Mouse (Mus musculus) kidney, postnatal 0 days (tissue): ENCODE measurements around the gene Arrdc1. TPM values are rescaled to one million over a fixed set of nuclear protein-coding genes. Genes with fewer than 3 reads are reported as not detected.
A peak's percentile ranks its signal among the peaks of the same experiment; 100 is the strongest.

Source experiments
- ATAC-seq: fragments of 200-750 bp; cut with Nextera tagmentation; replicated peaks from 2 replicates; pipeline ENCODE4 v1.8.0; 2017; ENCODE audit warnings: low read depth, moderate number of reproducible peaks, moderate TSS enrichment, moderate library complexity; ENCODE audit not compliant: low FRiP score
- DNase-seq: peaks from one replicate; pipeline ENCODE4 v3.0.0-alpha.2; 2016; ENCODE audit warnings: low spot score
- H3K27ac ChIP-seq: fragments of 300-500 bp; sonication (generic); 2 replicates; pipeline ENCODE4 v1.5.1; 2014; ENCODE audit warnings: mild to moderate bottlenecking
- H3K27me3 ChIP-seq: fragments of 300-500 bp; sonication (generic); 2 replicates; pipeline ENCODE4 v1.6.1; 2014; ENCODE audit warnings: low read length, mixed read lengths; ENCODE audit not compliant: insufficient read depth
- H3K36me3 ChIP-seq: fragments of 300-500 bp; sonication (generic); 2 replicates; pipeline ENCODE4 v1.6.1; 2014; ENCODE audit warnings: low read length, mixed read lengths; ENCODE audit not compliant: insufficient read depth
- H3K4me1 ChIP-seq: fragments of 300-500 bp; sonication (generic); replicated peaks from 2 replicates; pipeline ENCODE4 v1.6.1; 2014; ENCODE audit warnings: antibody characterized with exemption, low read length, mixed read lengths; ENCODE audit not compliant: insufficient read depth
- H3K4me2 ChIP-seq: fragments of 300-500 bp; sonication (generic); 2 replicates; pipeline ENCODE4 v1.6.1; 2014; ENCODE audit warnings: mild to moderate bottlenecking, low read length, moderate library complexity, mixed read lengths
- H3K4me3 ChIP-seq: fragments of 300-500 bp; sonication (generic); replicated peaks from 2 replicates; pipeline ENCODE4 v1.5.1; 2014; ENCODE audit warnings: low read depth, low read length
- H3K9ac ChIP-seq: fragments of 300-500 bp; sonication (generic); 2 replicates; pipeline ENCODE4 v1.6.1; 2014; ENCODE audit warnings: low read depth, low read length
- H3K9me3 ChIP-seq: fragments of 300-500 bp; sonication (generic); replicated peaks from 2 replicates; pipeline ENCODE4 v1.6.1; 2016; ENCODE audit warnings: low read length, inconsistent platforms, mixed read lengths
- CTCF ChIP-seq: IDR thresholded peaks from 2 replicates; pipeline ENCODE4 v1.5.1; 2016; ENCODE audit warnings: antibody characterized with exemption, low read depth, mild to moderate bottlenecking, moderate library complexity
- WGBS: fragments of 180-500 bp; shearing (Covaris S2); extraction: QIAGEN DNeasy Blood & Tissue Kit; methylation state at CpG from one replicate; pipeline ENCODE4 v1.1.7; 2014; 5-methylcytosine and 5-hydroxymethylcytosine counted together
- polyA plus RNA-seq: library from polyadenylated mRNA; unstranded; fragments of >200 nt; fragmentation: Nextera tagmentation; extraction: Ambion mirVana; gene quantifications from 2 replicates; pipeline ENCODE4 v1.2.1, GENCODE M21; 2015

Gene Arrdc1
- polyA plus RNA-seq, 1 experiment from 2014 or later = 66.3 TPM

DNA sequence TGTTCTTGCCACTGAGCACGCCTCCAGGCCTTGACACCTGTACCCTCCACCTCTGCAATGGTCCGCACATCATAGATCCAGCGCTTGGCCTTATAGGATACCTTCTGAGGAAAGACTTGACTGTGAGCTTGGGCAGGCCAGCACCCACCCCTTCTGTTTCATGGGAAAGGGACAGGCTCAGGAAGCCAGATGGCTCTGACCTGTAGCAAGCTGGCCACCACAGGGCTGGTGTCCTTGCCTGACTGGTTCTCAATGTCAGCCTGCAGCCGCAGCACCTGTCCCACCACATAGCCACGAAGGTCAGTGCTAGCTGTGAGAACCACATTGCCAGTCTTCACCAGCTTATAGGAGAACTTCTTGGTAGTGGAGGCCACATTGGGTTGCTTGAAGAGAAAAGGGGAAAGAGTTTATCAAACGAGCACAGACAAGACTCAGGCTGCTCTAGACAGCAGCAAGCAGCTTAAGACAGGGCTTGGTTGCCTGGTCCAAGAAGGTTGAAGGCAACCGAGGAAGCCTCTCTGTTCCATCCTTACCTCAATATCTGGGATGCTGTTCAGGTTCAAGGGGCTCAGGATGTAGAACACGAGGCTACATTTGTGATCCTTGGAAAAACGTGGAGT lies 8.6 kb downstream of the Arrdc1 start:
- Histone ChIP-seq H3K27ac (no peak overlapping the region; the same call in 1 of the 2 replicates), H3K27me3 (no peaks in the 10 kb centered on the region), H3K9ac (no peak overlapping the region), H3K9me3 (no peaks in the 10 kb centered on the region), H3K36me3 (0 out of 2 replicates have a peak, but pooled peaks cover 5% of the 10 kb centered on the region), H3K4me1 (peaks cover 17% of the 10 kb centered on the region; the same call in 1 of the 2 replicates), H3K4me2 (no peak overlapping the region), H3K4me3 (no peak overlapping the region)
- DNase-seq (no peak), ATAC-seq (no peak)
- TF ChIP-seq CTCF = no peak
- 82% methylated on average over 9 of the region's 9 CpGs for WGBS

- DNase-seq (no peak), ATAC-seq (no peak)
Measured at GRCm38 (mm10) chr2:24925284-24925683, 9.8 kb downstream of the Arrdc1 start.

GRCm38 (mm10) chr2:24923561-24923960 lies 11.5 kb downstream of the Arrdc1 start:
- Histone ChIP-seq H3K27me3 (no peaks in the 10 kb centered on the region), H3K4me2 (no peak overlapping the region), H3K9ac (no peak overlapping the region), H3K9me3 (no peaks in the 10 kb centered on the region), H3K36me3 (0 out of 2 replicates have a peak, but pooled peaks cover 5% of the 10 kb centered on the region), H3K27ac (no peak overlapping the region), H3K4me3 (no peak overlapping the region), H3K4me1 (peaks cover 13% of the 10 kb centered on the region; the same call in 1 of the 2 replicates)
- 38% methylated on average over 2 of the region's 2 CpGs for WGBS
- peak; percentile 75 for DNase-seq
- no peak for ATAC-seq
- peak; percentile 76 for TF ChIP-seq CTCF

More at GRCm38 (mm10) chr2:24925284-24925683, 9.8 kb downstream of the Arrdc1 start:
- H3K27ac ChIP-seq = no peak overlapping the region
- H3K36me3 ChIP-seq = 0 out of 2 replicates have a peak, but pooled peaks cover 5% of the 10 kb centered on the region
- H3K9ac ChIP-seq = no peak overlapping the region
- TF ChIP-seq CTCF = no peak
- no peak overlapping the region for H3K4me2 ChIP-seq
- peaks cover 17% of the 10 kb centered on the region; the same call in 1 of the 2 replicates for H3K4me1 ChIP-seq
- no peaks in the 10 kb centered on the region for H3K9me3 ChIP-seq
- no peak overlapping the region for H3K4me3 ChIP-seq
- WGBS = 92% methylated on average over 8 of the region's 8 CpGs
- no peaks in the 10 kb centered on the region for H3K27me3 ChIP-seq

DNA sequence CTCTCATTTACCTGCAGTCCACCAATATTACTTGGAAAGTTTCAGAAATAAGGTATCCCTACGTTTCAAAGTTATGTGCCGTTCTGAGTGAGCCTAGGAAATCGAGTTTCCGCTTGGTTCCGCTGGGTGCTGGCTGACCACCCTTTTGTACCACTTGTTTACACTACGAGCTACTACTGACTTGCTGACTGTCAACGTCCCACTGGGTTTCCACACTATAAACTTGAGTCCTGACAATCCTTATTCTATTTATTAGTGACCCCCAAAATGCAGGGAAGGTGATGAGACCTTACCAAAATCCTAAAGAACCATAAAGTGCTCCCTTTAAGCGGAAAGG lies 15.2 kb downstream of the Arrdc1 start:
- no peak for TF ChIP-seq CTCF

DNA sequence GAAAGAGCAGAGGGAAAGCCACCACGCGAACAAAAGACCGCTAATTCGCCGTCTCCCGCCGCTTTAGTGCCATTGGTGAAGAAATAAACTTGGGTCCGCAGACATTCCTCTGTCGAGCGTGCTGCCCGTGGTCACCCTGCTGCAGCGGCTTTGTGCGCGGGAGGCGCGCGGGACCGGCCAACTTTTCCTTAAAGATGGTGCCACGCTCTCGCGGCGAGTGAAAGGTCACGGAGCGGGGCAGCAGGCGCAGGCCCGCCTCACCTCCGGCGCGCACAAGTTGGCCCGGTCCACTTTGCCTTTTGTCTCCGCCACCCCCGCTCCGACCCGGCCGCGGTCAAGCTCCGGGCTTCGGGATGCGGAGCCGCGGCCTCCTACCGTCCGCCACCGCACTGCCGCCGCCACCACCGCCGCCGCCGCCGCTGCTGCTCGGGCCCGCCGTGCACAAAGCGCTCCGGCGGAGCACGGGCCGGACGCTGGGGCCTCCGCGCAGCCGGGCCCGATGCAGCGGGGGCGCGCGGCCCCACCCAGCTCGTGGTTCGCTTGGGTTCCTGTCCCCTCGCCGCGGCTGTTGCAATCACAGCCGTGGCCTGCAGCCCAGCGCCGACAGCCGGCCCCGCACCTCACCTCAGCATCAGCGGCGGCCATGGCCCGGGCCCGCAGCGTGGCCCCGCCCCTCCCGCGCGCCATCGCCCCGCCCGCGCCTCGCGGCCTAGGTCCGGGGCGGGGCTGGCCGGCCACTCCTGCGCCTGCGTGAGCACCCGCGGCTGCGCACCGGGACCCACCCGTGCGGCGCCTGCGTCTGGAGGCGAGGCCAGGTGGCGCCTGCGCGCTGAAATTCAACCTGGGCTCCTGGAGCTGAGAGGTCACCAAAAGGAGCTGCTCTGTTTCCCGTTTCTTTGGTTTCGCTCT lies 15.9 kb downstream of the Arrdc1 start, which contains the start of gene Ehmt1:
Gene Ehmt1, minus strand, starts transcription at position 685 of the 909 bp plus-strand sequence.
- Histone ChIP-seq H3K27me3 (no peaks in the 10 kb centered on the region), H3K36me3 (no peaks in the 10 kb centered on the region), H3K9ac (peak within 1 kb of the TSS; percentile 97), H3K4me2 (peak within 1 kb of the TSS; percentile 72), H3K9me3 (no peaks in the 10 kb centered on the region), H3K27ac (peak within 1 kb of the TSS; percentile 95), H3K4me1 (peaks cover 7% of the 10 kb centered on the region), H3K4me3 (peak within 1 kb of the TSS; percentile 100)
- under 1% methylated on average over 100 of the region's 112 CpGs for WGBS
- peak; percentile 98 for ATAC-seq
- TF ChIP-seq CTCF = peak; percentile 3; the same call in 1 of the 2 replicates
- peak; percentile 93 for DNase-seq

More for the DNA sequence above, 15.2 kb downstream of the Arrdc1 start:
- Histone ChIP-seq H3K4me2 (peak overlapping the region; percentile 72), H3K27me3 (no peaks in the 10 kb centered on the region), H3K36me3 (no peaks in the 10 kb centered on the region), H3K9ac (peak overlapping the region; percentile 97), H3K27ac (peak overlapping the region; percentile 95), H3K9me3 (no peaks in the 10 kb centered on the region), H3K4me1 (peaks cover 7% of the 10 kb centered on the region), H3K4me3 (peak overlapping the region; percentile 100)
- ATAC-seq (peak; percentile 35; the same call in 1 of the 2 replicates), DNase-seq (no peak)
- WGBS = 9% methylated on average over 8 of the region's 8 CpGs

- DNase-seq (peak; percentile 25), ATAC-seq (no peak)
- TF ChIP-seq CTCF = no peak
- Histone ChIP-seq H3K4me3 (no peak overlapping the region), H3K4me1 (peaks cover 7% of the 10 kb centered on the region), H3K27ac (no peak overlapping the region), H3K9me3 (no peaks in the 10 kb centered on the region), H3K36me3 (no peaks in the 10 kb centered on the region), H3K27me3 (no peaks in the 10 kb centered on the region), H3K4me2 (no peak overlapping the region), H3K9ac (no peak overlapping the region)
- WGBS = 74% methylated on average over 3 of the region's 3 CpGs
Measured at GRCm38 (mm10) chr2:24914762-24915161, 20.3 kb downstream of the Arrdc1 start.
